ENCODE assay signal across 7 mouse cellular contexts in the genomic region with DNA sequence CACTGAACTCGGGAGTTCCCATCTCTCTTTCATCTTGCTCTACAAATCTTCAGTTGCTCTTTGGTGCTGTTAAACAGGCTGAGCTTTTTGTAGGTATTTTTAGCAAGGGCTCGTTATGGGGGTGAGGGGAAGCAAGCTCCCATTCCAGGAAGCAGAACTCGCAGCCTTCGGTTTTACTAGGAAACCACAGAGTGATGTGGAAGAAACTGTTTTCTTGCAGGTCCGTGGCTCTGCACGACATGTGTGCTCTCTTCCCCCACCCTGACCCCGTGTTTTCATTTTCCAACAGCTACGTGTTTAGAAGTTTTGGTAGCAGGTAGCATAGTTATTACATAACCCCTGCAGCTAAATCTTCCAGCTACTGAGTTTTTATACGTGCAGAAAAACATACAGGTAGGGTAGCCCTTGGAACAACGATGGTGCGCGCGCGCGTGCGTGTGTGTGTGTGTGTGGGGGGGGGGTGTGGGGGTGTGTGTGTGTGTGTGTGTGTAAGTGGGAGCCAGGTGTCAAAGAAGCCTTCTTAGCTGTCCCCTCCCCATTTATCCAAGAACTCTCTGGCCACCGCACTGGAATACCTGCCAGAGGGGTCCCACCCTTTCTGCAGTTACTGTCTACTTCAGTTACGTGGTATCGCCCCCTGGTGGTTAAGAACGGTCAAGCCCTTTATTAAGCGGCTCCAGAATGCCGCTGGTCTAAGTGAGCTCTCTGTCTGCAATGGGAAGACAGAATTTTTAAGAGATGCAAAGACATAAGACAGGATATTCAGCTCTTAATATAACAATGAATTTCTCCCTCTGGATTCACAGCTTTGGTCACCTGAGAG. TPM values are rescaled to one million over a fixed set of nuclear protein-coding genes. Genes with fewer than 3 reads are reported as not detected.
DNase-seq lines count a peak whose midpoint lies in the region; ATAC-seq and TF ChIP-seq lines count a peak whose summit lies in the region.

No protein-coding gene starts in this region.

- 47% methylated on average over 22 of the region's 22 CpGs for WGBS in lung, postnatal 0 days

- H3K27ac ChIP-seq in MEL (ENCODE audit: control insufficient read depth, low read depth, low read length), result no peak overlapping the region
- no peak overlapping the region for H3K27ac ChIP-seq in embryonic fibroblast, embryonic 13.5 days (ENCODE audit: insufficient read depth, low read length)
- H3K27ac ChIP-seq in lung, postnatal 0 days (ENCODE audit: low read length), result no peak overlapping the region

- no peak overlapping the region for H3K9ac ChIP-seq in MEL (ENCODE audit: control insufficient read depth, low read depth, low read length, poor library complexity, severe bottlenecking)
- H3K9ac ChIP-seq in lung, postnatal 0 days (replicated peaks; ENCODE audit: low read depth), result no peak overlapping the region

- H3K36me3 ChIP-seq in MEL (ENCODE audit: control insufficient read depth in 1 of 2, insufficient read depth in 2 of 2, low read length in 2 of 2), result no peaks in the 10 kb centered on the region
- no peaks in the 10 kb centered on the region for H3K36me3 ChIP-seq in lung, postnatal 0 days (ENCODE audit: insufficient read depth, low read length)

- H3K27me3 ChIP-seq in MEL (ENCODE audit: control insufficient read depth in 1 of 2, insufficient read depth in 2 of 2, low read length in 2 of 2), result no peaks in the 10 kb centered on the region; a peak in 2 of 4 replicates
- H3K27me3 ChIP-seq in lung, postnatal 0 days (replicated peaks; ENCODE audit: insufficient read depth, low read length), result no peaks in the 10 kb centered on the region

- peak; percentile 65 for TF ChIP-seq CTCF in MEL (IDR thresholded peaks at IDR 0.05 in 2 of 3, conservative IDR thresholded peaks at IDR 0.05 in 1 of 3; ENCODE audit: control insufficient read depth in 1 of 3, insufficient read depth in 1 of 3, low read depth in 2 of 3, low read length in 3 of 3, poor library complexity in 1 of 3, severe bottlenecking in 1 of 3)
- TF ChIP-seq CTCF in embryonic fibroblast, embryonic 13.5 days (IDR thresholded peaks at IDR 0.05; ENCODE audit: borderline replicate concordance, insufficient read depth, low read length), result 0 out of 2 replicates have a peak, but pooled peaks have one; percentile 15
- TF ChIP-seq CTCF in lung, postnatal 0 days (IDR thresholded peaks at IDR 0.05), result peak; percentile 87

- no peaks in the 10 kb centered on the region for H3K79me2 ChIP-seq in MEL (ENCODE audit: control insufficient read depth, insufficient read depth, low read length, poor library complexity)

- 0 out of 2 replicates have a peak overlapping the region, but pooled peaks have one; percentile 6 for H3K4me2 ChIP-seq in lung, postnatal 0 days (replicated peaks; ENCODE audit: low read depth, low read length)

- TF ChIP-seq EP300 in MEL (IDR thresholded peaks at IDR 0.05; ENCODE audit: low read depth in 1 of 2, low read length in 2 of 2), result no peak
- no peak for TF ChIP-seq EP300 in lung, postnatal 0 days (IDR thresholded peaks at IDR 0.05)

- intact Hi-C loops in heart, postnatal 10 days (cut with DNase I), result loop anchor here (2.0 to 5.0 kb wide), 4 partner anchors 15 to 79 kb away; a partner anchor contains a TSS

- peak; percentile 68 for ATAC-seq in lung, postnatal 0 days

- no peak overlapping the region for H3K4me3 ChIP-seq in MEL (ENCODE audit: control insufficient read depth in 1 of 2, insufficient read depth in 1 of 2, low read depth in 2 of 2, low read length in 2 of 2)
- no peak overlapping the region for H3K4me3 ChIP-seq in embryonic fibroblast, embryonic 13.5 days (ENCODE audit: insufficient read depth, low read length)
- no peak overlapping the region for H3K4me3 ChIP-seq in lung, postnatal 0 days (ENCODE audit: low read depth, low read length)

- peak; percentile 68 for DNase-seq in MEL (ENCODE audit: low read depth, low spot score)
- peak; percentile 67 for DNase-seq in adrenal gland, postnatal 25 days
- DNase-seq in heart, postnatal 10 days, result peak; percentile 75 to 80
- peak; percentile 9 to 76 for DNase-seq in layer of hippocampus, adult 18-20 months (ENCODE audit: low spot score in 2 of 2)
- DNase-seq in lung, postnatal 0 days (ENCODE audit: low spot score), result peak; percentile 88
- DNase-seq in retina, postnatal 7 days (ENCODE audit: low read depth, low spot score), result peak; percentile 71

- peak; percentile 36 for TF ChIP-seq RAD21 in MEL (IDR thresholded peaks at IDR 0.05; ENCODE audit: low read depth, low read length)

- H3K4me1 ChIP-seq in MEL (ENCODE audit: control insufficient read depth in 1 of 2, insufficient read depth in 2 of 2, low read length in 2 of 2), result no peaks in the 10 kb centered on the region
- no peaks in the 10 kb centered on the region for H3K4me1 ChIP-seq in embryonic fibroblast, embryonic 13.5 days (ENCODE audit: control insufficient read depth, insufficient read depth, low read length)
- H3K4me1 ChIP-seq in lung, postnatal 0 days (ENCODE audit: insufficient read depth, low read depth, low read length), result no peaks in the 10 kb centered on the region

- no peak for TF ChIP-seq POLR2A in MEL (IDR thresholded peaks at IDR 0.05; ENCODE audit: control insufficient read depth in 1 of 2, insufficient read depth in 1 of 2, low read depth in 1 of 2, low read length in 2 of 2, poor library complexity in 1 of 2)
- TF ChIP-seq POLR2A in embryonic fibroblast, embryonic 13.5 days (IDR thresholded peaks at IDR 0.05; ENCODE audit: low read depth, low read length), result no peak

- no peaks in the 10 kb centered on the region for H3K9me3 ChIP-seq in MEL (replicated peaks; ENCODE audit: insufficient read depth, low read length)
- H3K9me3 ChIP-seq in lung, postnatal 0 days (ENCODE audit: low read length), result no peaks in the 10 kb centered on the region

TF ChIP-seq in MEL, 35 proteins besides CTCF, POLR2A, EP300 and RAD21:
- no peak for TF ChIP-seq GATA1 (IDR thresholded peaks at IDR 0.05; ENCODE audit: low read depth, low read length)
- TF ChIP-seq SMC3 (IDR thresholded peaks at IDR 0.05; ENCODE audit: low read depth, low read length), result peak; percentile 52
- TF ChIP-seq ZC3H11A (IDR thresholded peaks at IDR 0.05; ENCODE audit: low read depth, low read length), result peak; percentile 13; the same call in 1 of the 2 replicates
TF ChIP-seq in MEL: peak in this region for 2.

RNA-seq across cellular contexts. Expression of a gene that starts 15.5 kb away (rescaled TPM):
- 131 and 159 TPM in 2 replicates for total RNA-seq in MEL (2012; rRNA removed)
- 100 to 1,000 TPM in 1 of 2 experiments, not detected in 1; 245 TPM for polyA plus RNA-seq in MEL (2012; ENCODE audit: insufficient read depth in 1 of 2, insufficient read length in 2 of 2, low read depth in 1 of 2, low replicate concordance in 2 of 2, missing spikeins in 1 of 2)
- 128 and 133 TPM in 2 replicates for total RNA-seq in adrenal gland, postnatal 25 days (2021)
- 88.5 and 92.1 TPM in 2 replicates for polyA plus RNA-seq in embryonic fibroblast, embryonic 13.5 days (2011; ENCODE audit: insufficient read length, low read depth, missing spikeins)
- 10 to 100 TPM; 76.6 to 79.5 TPM for total RNA-seq in heart, postnatal 10 days (2021)
- total RNA-seq in layer of hippocampus, adult 18-20 months (2021), result 100 to 1,000 TPM; 115 to 121 TPM
- polyA plus RNA-seq in lung, postnatal 0 days (2015; fragmentation: Nextera tagmentation; extraction: Ambion mirVana), result 126 and 138 TPM in 2 replicates

RNA-seq across cellular contexts. Expression of a gene that starts 27.1 kb away (rescaled TPM):
- not detected in 2 replicates for total RNA-seq in MEL (2012; rRNA removed)
- not detected for polyA plus RNA-seq in MEL (2012; ENCODE audit: insufficient read depth in 1 of 2, insufficient read length in 2 of 2, low read depth in 1 of 2, low replicate concordance in 2 of 2, missing spikeins in 1 of 2)
- 1.1 and 1.5 TPM in 2 replicates for total RNA-seq in adrenal gland, postnatal 25 days (2021)
- polyA plus RNA-seq in embryonic fibroblast, embryonic 13.5 days (2011; ENCODE audit: insufficient read length, low read depth, missing spikeins), result not detected in 2 replicates
- 1 to 10 TPM in 1 of 2 experiments, under 1 TPM in 1; 0.69 to 1.2 TPM for total RNA-seq in heart, postnatal 10 days (2021)
- 1 to 10 TPM; 1.3 TPM for total RNA-seq in layer of hippocampus, adult 18-20 months (2021)
- 4.8 and 6.6 TPM in 2 replicates for polyA plus RNA-seq in lung, postnatal 0 days (2015; fragmentation: Nextera tagmentation; extraction: Ambion mirVana)

Comparison
In these comparisons a context has a peak if more than half of its experiments do, and no peak if none do; other contexts are left out.
1. CTCF ChIP-seq: peak in every context shown above with its lines; median percentile 87 in lung, postnatal 0 days; 65 in MEL; 15 in embryonic fibroblast, embryonic 13.5 days.